Mouse (Mus musculus): ENCODE data around the gene Wdr18. TPM values are rescaled to one million over a fixed set of nuclear protein-coding genes. Genes with fewer than 3 reads are reported as not detected.
A peak's percentile ranks its signal among the peaks of the same experiment; 100 is the strongest.

The Wdr18 gene
- total RNA-seq (2014; fragmentation: Nextera tagmentation) (28.5 and 37.3 TPM in 2 replicates), total RNA-seq (2017) (34.4 and 34.6 TPM in 2 replicates), polyA plus RNA-seq (2012) (69.0 and 69.5 TPM in 2 replicates)

GRCm38 (mm10) chr10:79959847-79960601 is at the start of gene Wdr18:
Gene Wdr18 (plus strand): TSS chr10:79960152.
- DNase-seq (ENCODE audit: low spot score) (peak; percentile 94), ATAC-seq (ENCODE audit: extremely low read depth, insufficient number of reproducible peaks, low FRiP score, poor library complexity, severe bottlenecking) (peak; percentile 93)
- TF ChIP-seq CTCF (IDR thresholded peaks at IDR 0.05; ENCODE audit: low read depth, low read length) (peak; percentile 79), GATA1 (IDR thresholded peaks at IDR 0.05; ENCODE audit: borderline replicate concordance, low read length) (no peak), TAL1 (conservative IDR thresholded peaks at IDR 0.05; ENCODE audit: low read depth, low read length) (no peak), POLR2AphosphoS5 (IDR thresholded peaks at IDR 0.05; ENCODE audit: insufficient replicate concordance, low read depth, low read length) (no peak), GATA2 (IDR thresholded peaks at IDR 0.05; ENCODE audit: borderline replicate concordance, low read depth, low read length) (no peak)
- Histone ChIP-seq H3K4me3 (ENCODE audit: low read depth, low read length) (peak within 1 kb of the TSS; percentile 96), H3K9me3 (replicated peaks) (no peaks in the 10 kb centered on the region), H3K27me3 (ENCODE audit: insufficient read depth, low read length) (peaks cover 7% of the 10 kb centered on the region; the same call in 1 of the 2 replicates), H3K4me1 (ENCODE audit: insufficient read depth, low read depth, low read length) (peaks cover 50% of the 10 kb centered on the region), H3K36me3 (replicated peaks) (peaks cover 47% of the 10 kb centered on the region)

- peaks cover 72% of the 10 kb centered on the region for H3K4me1 ChIP-seq (ENCODE audit: insufficient read depth, low read depth, low read length)
- no peak within 1 kb of the TSS for H3K4me3 ChIP-seq (ENCODE audit: low read depth, low read length)
- H3K27me3 ChIP-seq (ENCODE audit: insufficient read depth, low read length), result no peaks in the 10 kb centered on the region
- no peak for DNase-seq (ENCODE audit: low spot score)
- TF ChIP-seq POLR2AphosphoS5 (IDR thresholded peaks at IDR 0.05; ENCODE audit: insufficient replicate concordance, low read depth, low read length), result no peak
- TF ChIP-seq GATA1 (IDR thresholded peaks at IDR 0.05; ENCODE audit: borderline replicate concordance, low read length), result no peak
- no peak for TF ChIP-seq CTCF (IDR thresholded peaks at IDR 0.05; ENCODE audit: low read depth, low read length)
- no peak for TF ChIP-seq GATA2 (IDR thresholded peaks at IDR 0.05; ENCODE audit: borderline replicate concordance, low read depth, low read length)
- TF ChIP-seq TAL1 (conservative IDR thresholded peaks at IDR 0.05; ENCODE audit: low read depth, low read length), result no peak
- no peak for ATAC-seq (ENCODE audit: extremely low read depth, insufficient number of reproducible peaks, low FRiP score, poor library complexity, severe bottlenecking)
- peaks cover 74% of the 10 kb centered on the region for H3K36me3 ChIP-seq (replicated peaks)
- no peaks in the 10 kb centered on the region for H3K9me3 ChIP-seq (replicated peaks)
These were observed 49.4 kb upstream of the Wdr18 start, which contains the start of gene Gm26602 for GRCm38 (mm10) chr10:79910556-79910955. Gene Gm26602 (plus strand): TSS chr10:79910856.

- ATAC-seq (ENCODE audit: extremely low read depth, insufficient number of reproducible peaks, low FRiP score, poor library complexity, severe bottlenecking), result no peak
These were observed 47.5 kb upstream of the Wdr18 start for GRCm38 (mm10) chr10:79912412-79912811.

GRCm38 (mm10) chr10:79914131-79914947 is 45.6 kb upstream of the Wdr18 start:
- Histone ChIP-seq H3K36me3 (replicated peaks) (peaks cover 51% of the 10 kb centered on the region), H3K4me1 (ENCODE audit: insufficient read depth, low read depth, low read length) (peaks cover 84% of the 10 kb centered on the region), H3K27me3 (ENCODE audit: insufficient read depth, low read length) (no peaks in the 10 kb centered on the region; the same call in 1 of the 2 replicates), H3K4me3 (ENCODE audit: low read depth, low read length) (peak overlapping the region; percentile 87; the same call in 1 of the 2 replicates), H3K9me3 (replicated peaks) (no peaks in the 10 kb centered on the region)
- TF ChIP-seq TAL1 (conservative IDR thresholded peaks at IDR 0.05; ENCODE audit: low read depth, low read length) (peak; percentile 87), GATA2 (IDR thresholded peaks at IDR 0.05; ENCODE audit: borderline replicate concordance, low read depth, low read length) (no peak)
- peak; percentile 80 for DNase-seq (ENCODE audit: low spot score)
- peak; percentile 78 for ATAC-seq (ENCODE audit: extremely low read depth, insufficient number of reproducible peaks, low FRiP score, poor library complexity, severe bottlenecking)

More at GRCm38 (mm10) chr10:79912412-79912811, 47.5 kb upstream of the Wdr18 start:
- Histone ChIP-seq H3K36me3 (replicated peaks) (peaks cover 56% of the 10 kb centered on the region), H3K4me3 (ENCODE audit: low read depth, low read length) (no peak overlapping the region; the same call in 1 of the 2 replicates), H3K9me3 (replicated peaks) (no peaks in the 10 kb centered on the region), H3K27me3 (ENCODE audit: insufficient read depth, low read length) (no peaks in the 10 kb centered on the region), H3K4me1 (ENCODE audit: insufficient read depth, low read depth, low read length) (peaks cover 75% of the 10 kb centered on the region)
- no peak for DNase-seq (ENCODE audit: low spot score)
- TF ChIP-seq GATA2 (IDR thresholded peaks at IDR 0.05; ENCODE audit: borderline replicate concordance, low read depth, low read length), result no peak
- no peak for TF ChIP-seq TAL1 (conservative IDR thresholded peaks at IDR 0.05; ENCODE audit: low read depth, low read length)
- no peak for TF ChIP-seq CTCF (IDR thresholded peaks at IDR 0.05; ENCODE audit: low read depth, low read length)
- TF ChIP-seq POLR2AphosphoS5 (IDR thresholded peaks at IDR 0.05; ENCODE audit: insufficient replicate concordance, low read depth, low read length), result no peak
- TF ChIP-seq GATA1 (IDR thresholded peaks at IDR 0.05; ENCODE audit: borderline replicate concordance, low read length), result no peak

- Histone ChIP-seq H3K9me3 (replicated peaks) (no peaks in the 10 kb centered on the region), H3K27me3 (ENCODE audit: insufficient read depth, low read length) (no peaks in the 10 kb centered on the region; the same call in 1 of the 2 replicates), H3K4me3 (ENCODE audit: low read depth, low read length) (peak overlapping the region; percentile 87; the same call in 1 of the 2 replicates), H3K4me1 (ENCODE audit: insufficient read depth, low read depth, low read length) (peaks cover 84% of the 10 kb centered on the region), H3K36me3 (replicated peaks) (peaks cover 44% of the 10 kb centered on the region)
- TF ChIP-seq TAL1 (conservative IDR thresholded peaks at IDR 0.05; ENCODE audit: low read depth, low read length) (no peak), POLR2AphosphoS5 (IDR thresholded peaks at IDR 0.05; ENCODE audit: insufficient replicate concordance, low read depth, low read length) (no peak), GATA1 (IDR thresholded peaks at IDR 0.05; ENCODE audit: borderline replicate concordance, low read length) (no peak), GATA2 (IDR thresholded peaks at IDR 0.05; ENCODE audit: borderline replicate concordance, low read depth, low read length) (no peak), CTCF (IDR thresholded peaks at IDR 0.05; ENCODE audit: low read depth, low read length) (no peak)
- no peak for ATAC-seq (ENCODE audit: extremely low read depth, insufficient number of reproducible peaks, low FRiP score, poor library complexity, severe bottlenecking)
- DNase-seq (ENCODE audit: low spot score), result no peak
These were observed 44.9 kb upstream of the Wdr18 start for GRCm38 (mm10) chr10:79914948-79915596.

All from G1E (cell line).